Mouse (Mus musculus) lung, postnatal 0 days (tissue): ENCODE results near the gene Malrd1.

ENCODE experiments used
- CTCF ChIP-seq: IDR thresholded peaks from 2 replicates; pipeline ENCODE4 v1.5.1; 2016; ENCODE audit warnings: antibody characterized with exemption, mild to moderate bottlenecking
- EP300 ChIP-seq: IDR thresholded peaks from 2 replicates; pipeline ENCODE4 v1.6.1; 2016; ENCODE audit warnings: antibody characterized with exemption, mild to moderate bottlenecking, control low read depth

- no peak for TF ChIP-seq EP300
- TF ChIP-seq CTCF, result no peak
Observed at GRCm38 (mm10) chr2:16182140-16182539, 655.9 kb downstream of the Malrd1 start.
